15 mouse cellular contexts compared by ENCODE assay signal in the genomic region with DNA sequence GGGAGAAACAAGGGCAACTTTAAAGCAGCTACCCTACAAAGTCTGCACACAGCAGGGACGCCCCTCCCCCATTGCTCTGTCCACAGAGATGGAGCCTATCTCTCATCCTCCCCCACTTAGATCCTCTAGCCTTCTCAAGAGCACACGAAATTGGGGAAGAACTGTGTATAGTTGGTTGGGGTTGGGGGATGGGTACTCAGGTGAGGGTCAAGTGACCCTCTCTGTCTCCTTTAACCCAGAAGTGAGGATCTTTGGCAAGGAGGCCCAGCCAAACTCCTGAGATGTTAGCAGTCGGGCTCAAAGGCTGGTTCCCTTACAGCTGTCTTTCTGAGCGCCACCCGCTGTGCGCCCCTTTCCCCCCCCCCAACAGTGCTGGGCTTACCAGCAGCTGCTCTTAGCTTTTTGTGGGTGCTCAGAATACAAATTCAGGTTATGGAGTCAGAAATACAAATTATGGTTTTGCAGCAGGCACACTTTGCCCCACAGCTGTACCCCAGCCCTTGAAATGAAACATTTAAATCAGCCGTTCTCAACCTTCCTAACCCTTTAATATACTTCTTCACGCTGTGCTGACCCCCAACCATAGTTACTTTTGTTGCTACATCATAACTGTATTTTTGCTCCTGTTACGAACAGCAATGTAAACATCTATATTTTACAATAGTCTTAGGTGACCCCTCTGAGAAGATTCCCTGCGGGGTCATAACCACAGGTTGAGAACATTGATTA. TPM values are rescaled to one million over a fixed set of nuclear protein-coding genes. Genes with fewer than 3 reads are reported as not detected.
A peak's percentile ranks its signal among the peaks of the same experiment; 100 is the strongest.
DNase-seq lines count a peak whose midpoint lies in the region; ATAC-seq and TF ChIP-seq lines count a peak whose summit lies in the region.
"Had no signal": no experiment of that assay in that cellular context is flagged by ENCODE, and none has a peak within 500 bp of the region (broad histone marks: within the 10 kb centered on the region; RNA-seq: fewer than 3 reads in every experiment).

No protein-coding gene starts in this region.

- 0 out of 2 replicates have a peak, but pooled peaks have one; percentile 5 for TF ChIP-seq EP300 in ES-Bruce4 (IDR thresholded peaks at IDR 0.05; ENCODE audit: insufficient read depth, low read depth, low read length)

- H3K4me3 ChIP-seq in ES-Bruce4 (ENCODE audit: low read depth, low read length) = no peak overlapping the region
- H3K4me3 ChIP-seq in gastrocnemius, adult 2 months = no peak overlapping the region
- H3K4me3 ChIP-seq: liver, embryonic 12.5 days had no signal

- no peak for TF ChIP-seq CTCF in ES-Bruce4 (IDR thresholded peaks at IDR 0.05; ENCODE audit: low read depth, low read length)
- no peak for TF ChIP-seq CTCF in gastrocnemius, adult 2 months (IDR thresholded peaks at IDR 0.05)

- no peak for ATAC-seq in monocyte, adult 5-6 weeks (replicated peaks; ENCODE audit: insufficient number of reproducible peaks, low FRiP score, low TSS enrichment, poor library complexity, severe bottlenecking)
- ATAC-seq: intestine, postnatal 0 days; liver, embryonic 12.5 days had no signal

- no peaks in the 10 kb centered on the region for H3K27me3 ChIP-seq in ES-Bruce4 (ENCODE audit: control insufficient read depth, insufficient read depth, low read length, poor library complexity, severe bottlenecking)

- intact Hi-C loops in left cerebral cortex, postnatal 4 days (cut with DNase I) = no loop called here
- intact Hi-C loops in gastrocnemius, adult 2 months (cut with DNase I) = no loop called here

- peaks cover 22% of the 10 kb centered on the region for H3K4me1 ChIP-seq in ES-Bruce4 (ENCODE audit: control insufficient read depth, insufficient read depth, low read length)

- no peak overlapping the region for H3K9ac ChIP-seq in ES-Bruce4 (ENCODE audit: low read depth, poor library complexity, severe bottlenecking)
- H3K9ac ChIP-seq: liver, embryonic 12.5 days had no signal

- no peaks in the 10 kb centered on the region for H3K36me3 ChIP-seq in ES-Bruce4 (ENCODE audit: control insufficient read depth, insufficient read depth, low read length, poor library complexity, severe bottlenecking)
- H3K36me3 ChIP-seq: liver, embryonic 12.5 days had no signal

- H3K27ac ChIP-seq in ES-Bruce4 (ENCODE audit: insufficient read depth, low read length) = 0 out of 2 replicates have a peak overlapping the region, but pooled peaks have one; percentile 2
- no peak overlapping the region for H3K27ac ChIP-seq in gastrocnemius, adult 2 months
- H3K27ac ChIP-seq: liver, embryonic 12.5 days had no signal

- peak; percentile 15 for DNase-seq in left cerebral cortex, postnatal 4 days
- DNase-seq in left cerebral cortex, adult 11 months (ENCODE audit: low spot score) = no peak
- DNase-seq in A20 (ENCODE audit: low read depth, low spot score) = peak; percentile 94
- DNase-seq in natural killer cell, adult 2 months (ENCODE audit: low spot score in 2 of 2) = peak; percentile 60
- no peak for DNase-seq in gastrocnemius, adult 2 months
- no peak for DNase-seq in urinary bladder, postnatal 14 days (ENCODE audit: low spot score)
- DNase-seq: adrenal gland, postnatal 25 days; cerebellum, adult 11 months; embryo, embryonic 11 days; heart, postnatal 4 days; lung, postnatal 10 days had no signal

- no peak for TF ChIP-seq POLR2A in ES-Bruce4 (IDR thresholded peaks at IDR 0.05; ENCODE audit: insufficient read depth, low read length)

- no peaks in the 10 kb centered on the region for H3K9me3 ChIP-seq in ES-Bruce4 (replicated peaks; ENCODE audit: control insufficient read depth, insufficient read depth, low read length, poor library complexity, severe bottlenecking)
- H3K9me3 ChIP-seq: liver, embryonic 12.5 days had no signal

RNA-seq across cellular contexts. Expression of a gene that starts 50.1 kb away (rescaled TPM):
- total RNA-seq in left cerebral cortex, postnatal 4 days (2021) = 10 to 100 TPM; 38.6 to 45.1 TPM
- 72.0 and 77.6 TPM in 2 replicates for polyA plus RNA-seq in ES-Bruce4 (2011; ENCODE audit: insufficient read depth, insufficient read length, low read depth, missing spikeins)
- 62.7 to 74.2 TPM (median 74.1 TPM) in 3 replicates for total RNA-seq in monocyte, adult 5-6 weeks (2017)
- 10 to 100 TPM; 28.1 to 30.7 TPM for total RNA-seq in gastrocnemius, adult 2 months (2021)

Comparison
In these comparisons a context has a peak if more than half of its experiments do, and no peak if none do; other contexts are left out.
1. DNase-seq: peak in left cerebral cortex, postnatal 4 days (single experiment), A20 (single experiment) and natural killer cell, adult 2 months (2 of 2); none in left cerebral cortex, adult 11 months (single experiment), gastrocnemius, adult 2 months (single experiment) and urinary bladder, postnatal 14 days (single experiment).